In genomic region chr10:83062315-83062714, GRCm38 (mm10) we compare ENCODE assay signal across 10 mouse cellular contexts.
DNase-seq lines count a peak whose midpoint lies in the region; ATAC-seq and TF ChIP-seq lines count a peak whose summit lies in the region.
"Had no signal": no experiment of that assay in that cellular context is flagged by ENCODE, and none has a peak within 500 bp of the region (broad histone marks: within the 10 kb centered on the region; RNA-seq: fewer than 3 reads in every experiment).

No protein-coding gene starts in this region.

- no peak overlapping the region for H3K9ac ChIP-seq in heart, embryonic 11.5 days (ENCODE audit: low read depth, low read length)
- H3K9ac ChIP-seq in embryonic facial prominence, embryonic 15.5 days: no peak overlapping the region
- H3K9ac ChIP-seq in liver, embryonic 12.5 days: no peak overlapping the region
- H3K9ac ChIP-seq: heart, embryonic 13.5 days; liver, embryonic 14.5 days had no signal

- no peak for ATAC-seq in heart, embryonic 11.5 days (replicated peaks; ENCODE audit: insufficient number of reproducible peaks, low FRiP score, low TSS enrichment)
- 0 out of 2 replicates have a peak, but pooled peaks have one; percentile 16 for ATAC-seq in embryonic facial prominence, embryonic 15.5 days (ENCODE audit: insufficient number of reproducible peaks, low FRiP score, low TSS enrichment, low read depth)
- ATAC-seq in liver, embryonic 12.5 days: no peak

- TF ChIP-seq POLR2A in brain, embryonic 14.5 days (IDR thresholded peaks at IDR 0.05; ENCODE audit: borderline replicate concordance, extremely low read depth, insufficient read depth, insufficient read length, poor library complexity, severe bottlenecking): no peak

- no peak for TF ChIP-seq CTCF in brain, embryonic 14.5 days (IDR thresholded peaks at IDR 0.05; ENCODE audit: borderline replicate concordance, extremely low read depth, insufficient read depth, insufficient read length)

- no peaks in the 10 kb centered on the region for H3K9me3 ChIP-seq in heart, embryonic 11.5 days (replicated peaks; ENCODE audit: control insufficient read depth, low read length)
- H3K9me3 ChIP-seq in embryonic facial prominence, embryonic 15.5 days (replicated peaks): no peaks in the 10 kb centered on the region
- no peaks in the 10 kb centered on the region for H3K9me3 ChIP-seq in liver, embryonic 12.5 days (replicated peaks)
- H3K9me3 ChIP-seq: heart, embryonic 13.5 days had no signal

- H3K27me3 ChIP-seq in heart, embryonic 11.5 days (ENCODE audit: control insufficient read depth, insufficient read depth, low read length): no peaks in the 10 kb centered on the region
- H3K27me3 ChIP-seq in embryonic facial prominence, embryonic 15.5 days: no peaks in the 10 kb centered on the region
- H3K27me3 ChIP-seq in liver, embryonic 12.5 days (replicated peaks): no peaks in the 10 kb centered on the region
- H3K27me3 ChIP-seq: heart, embryonic 13.5 days had no signal

- H3K27ac ChIP-seq in heart, embryonic 11.5 days (ENCODE audit: low read depth, low read length): no peak overlapping the region
- no peak overlapping the region for H3K27ac ChIP-seq in embryonic facial prominence, embryonic 15.5 days (replicated peaks)
- no peak overlapping the region for H3K27ac ChIP-seq in liver, embryonic 12.5 days
- H3K27ac ChIP-seq: liver, embryonic 14.5 days had no signal

- 81% methylated on average over 9 of the region's 9 CpGs for WGBS in heart, embryonic 11.5 days (ENCODE audit: insufficient replicate concordance)
- WGBS in embryonic facial prominence, embryonic 15.5 days: 35% methylated on average over 9 of the region's 9 CpGs
- WGBS in liver, embryonic 12.5 days (ENCODE audit: insufficient replicate concordance): 81% methylated on average over 9 of the region's 9 CpGs

- no peaks in the 10 kb centered on the region for H3K36me3 ChIP-seq in heart, embryonic 11.5 days (ENCODE audit: control insufficient read depth, insufficient read depth, low read length)
- no peaks in the 10 kb centered on the region for H3K36me3 ChIP-seq in embryonic facial prominence, embryonic 15.5 days
- peaks cover 21% of the 10 kb centered on the region for H3K36me3 ChIP-seq in liver, embryonic 12.5 days

- DNase-seq in heart, adult 11 months: peak; percentile 91
- peak; percentile 86 for DNase-seq in brain, embryonic 14.5 days (ENCODE audit: low read depth)
- peak; percentile 73 for DNase-seq in layer of hippocampus, adult 9-11 months
- DNase-seq in adrenal gland, adult 18-20 months (ENCODE audit: low spot score in 2 of 2): no peak
- no peak for DNase-seq in embryo, embryonic 10.5 days (ENCODE audit: low spot score)

- H3K4me3 ChIP-seq in heart, embryonic 11.5 days (ENCODE audit: low read depth, low read length): no peak overlapping the region
- no peak overlapping the region for H3K4me3 ChIP-seq in embryonic facial prominence, embryonic 15.5 days (replicated peaks)
- no peak overlapping the region for H3K4me3 ChIP-seq in liver, embryonic 12.5 days
- H3K4me3 ChIP-seq: heart, embryonic 13.5 days had no signal

- H3K4me1 ChIP-seq in heart, embryonic 11.5 days (ENCODE audit: control insufficient read depth, insufficient read depth, low read length): peaks cover 43% of the 10 kb centered on the region
- peaks cover 19% of the 10 kb centered on the region for H3K4me1 ChIP-seq in embryonic facial prominence, embryonic 15.5 days
- peaks cover 51% of the 10 kb centered on the region for H3K4me1 ChIP-seq in liver, embryonic 12.5 days

- H3K4me2 ChIP-seq in heart, embryonic 11.5 days: no peak overlapping the region
- no peak overlapping the region for H3K4me2 ChIP-seq in embryonic facial prominence, embryonic 15.5 days (replicated peaks)
- no peak overlapping the region for H3K4me2 ChIP-seq in liver, embryonic 12.5 days
- H3K4me2 ChIP-seq: heart, embryonic 13.5 days had no signal

Comparison
In these comparisons a context has a peak if more than half of its experiments do, and no peak if none do; other contexts are left out.
1. DNase-seq: peak in heart, adult 11 months (single experiment), brain, embryonic 14.5 days (single experiment) and layer of hippocampus, adult 9-11 months (single experiment); none in adrenal gland, adult 18-20 months (0 of 2) and embryo, embryonic 10.5 days (single experiment).